ENCODE assay signal across 9 mouse cellular contexts in the genomic region with DNA sequence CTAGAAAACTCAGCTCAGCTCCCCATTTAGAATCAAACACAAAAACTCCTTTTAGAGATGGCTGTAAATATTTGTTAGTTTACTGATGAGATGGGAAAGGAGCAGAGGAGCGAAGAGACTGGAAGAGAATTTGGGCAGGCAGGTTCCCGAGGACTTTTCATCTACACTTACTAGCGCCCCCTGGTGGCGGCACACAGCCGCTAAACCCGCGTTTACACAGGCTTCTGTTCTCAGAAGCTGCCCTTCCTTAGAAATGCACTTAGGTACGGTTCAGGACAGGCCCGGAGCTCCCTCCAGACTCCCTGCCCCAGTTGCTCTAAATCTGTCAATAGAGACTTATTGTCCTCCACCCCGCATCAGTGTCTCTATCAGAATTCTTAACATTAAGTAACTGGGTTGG.
A peak's percentile ranks its signal among the peaks of the same experiment; 100 is the strongest.
DNase-seq lines count a peak whose midpoint lies in the region; ATAC-seq and TF ChIP-seq lines count a peak whose summit lies in the region.
"Had no signal": no experiment of that assay in that cellular context is flagged by ENCODE, and none has a peak within 500 bp of the region (broad histone marks: within the 10 kb centered on the region; RNA-seq: fewer than 3 reads in every experiment).

No protein-coding gene starts in this region.

- H3K79me2 ChIP-seq in MEL (ENCODE audit: control insufficient read depth, insufficient read depth, low read length, poor library complexity): no peaks in the 10 kb centered on the region

- 9% methylated on average over 10 of the region's 10 CpGs for WGBS in forebrain, embryonic 14.5 days
- WGBS in hindbrain, embryonic 11.5 days: 10% methylated on average over 10 of the region's 10 CpGs

- peak; percentile 71 for TF ChIP-seq RAD21 in MEL (IDR thresholded peaks at IDR 0.05; ENCODE audit: low read depth, low read length)

- no peak for ATAC-seq in forebrain, embryonic 14.5 days
- no peak for ATAC-seq in hindbrain, embryonic 11.5 days (ENCODE audit: low FRiP score)
- no peak for ATAC-seq in inflammation-experienced regulatory T-cells, adult 6 months

- H3K4me2 ChIP-seq in forebrain, embryonic 14.5 days (ENCODE audit: low read length): no peak overlapping the region
- H3K4me2 ChIP-seq in hindbrain, embryonic 11.5 days (replicated peaks; ENCODE audit: low read depth, low read length): no peak overlapping the region
- H3K4me2 ChIP-seq: limb, embryonic 12.5 days had no signal

- peak overlapping the region; percentile 40; the same call in 1 of the 2 replicates for H3K9ac ChIP-seq in MEL (ENCODE audit: control insufficient read depth, low read depth, low read length, poor library complexity, severe bottlenecking)
- H3K9ac ChIP-seq in forebrain, embryonic 14.5 days (ENCODE audit: low read length): no peak overlapping the region
- H3K9ac ChIP-seq in hindbrain, embryonic 11.5 days (ENCODE audit: low read depth, low read length): no peak overlapping the region
- H3K9ac ChIP-seq: limb, embryonic 12.5 days had no signal

- no peaks in the 10 kb centered on the region for H3K27me3 ChIP-seq in MEL (ENCODE audit: control insufficient read depth in 1 of 2, insufficient read depth in 2 of 2, low read length in 2 of 2)
- no peaks in the 10 kb centered on the region for H3K27me3 ChIP-seq in forebrain, embryonic 14.5 days (replicated peaks; ENCODE audit: control insufficient read depth, insufficient read depth, low read length)
- H3K27me3 ChIP-seq in hindbrain, embryonic 11.5 days (ENCODE audit: control insufficient read depth, insufficient read depth, low read length): no peaks in the 10 kb centered on the region
- H3K27me3 ChIP-seq: limb, embryonic 12.5 days had no signal

- H3K4me1 ChIP-seq in MEL (ENCODE audit: control insufficient read depth in 1 of 2, insufficient read depth in 2 of 2, low read length in 2 of 2): peaks cover 10 to 14% of the 10 kb centered on the region in 2 experiments; a peak in 3 of 4 replicates
- H3K4me1 ChIP-seq in forebrain, embryonic 14.5 days (ENCODE audit: control insufficient read depth, insufficient read depth, low read length): no peaks in the 10 kb centered on the region
- H3K4me1 ChIP-seq in hindbrain, embryonic 11.5 days (replicated peaks; ENCODE audit: control insufficient read depth, insufficient read depth, low read length): no peaks in the 10 kb centered on the region
- H3K4me1 ChIP-seq: limb, embryonic 12.5 days had no signal

- DNase-seq in MEL (ENCODE audit: low read depth, low spot score): peak; percentile 87
- DNase-seq in c-Kit-negative CD71-positive TER-119-positive erythroid progenitor cells, embryonic 14.5 days (ENCODE audit: low read depth, low spot score): peak; percentile 16
- DNase-seq in forebrain, embryonic 14.5 days (ENCODE audit: low spot score): peak; percentile 88
- DNase-seq in hindbrain, embryonic 11.5 days (ENCODE audit: low spot score): peak; percentile 91
- DNase-seq in layer of hippocampus, postnatal 25 days (ENCODE audit: extremely low spot score in 1 of 2, low spot score in 1 of 2): peak; percentile 79 to 95
- DNase-seq in mesoderm, embryonic 11.5 days (ENCODE audit: low read depth, low spot score): peak; percentile 76
- peak; percentile 95 for DNase-seq in right cerebral cortex, postnatal 4 days

- TF ChIP-seq CTCF in MEL (IDR thresholded peaks at IDR 0.05 in 2 of 3, conservative IDR thresholded peaks at IDR 0.05 in 1 of 3; ENCODE audit: control insufficient read depth in 1 of 3, insufficient read depth in 1 of 3, low read depth in 2 of 3, low read length in 3 of 3, poor library complexity in 1 of 3, severe bottlenecking in 1 of 3): peak; percentile 69 to 92 (median 84); a peak in 5 of 6 replicates

- H3K9me3 ChIP-seq in MEL (replicated peaks; ENCODE audit: insufficient read depth, low read length): no peaks in the 10 kb centered on the region
- H3K9me3 ChIP-seq in forebrain, embryonic 14.5 days (replicated peaks; ENCODE audit: control insufficient read depth, low read length): no peaks in the 10 kb centered on the region
- H3K9me3 ChIP-seq in hindbrain, embryonic 11.5 days (ENCODE audit: control insufficient read depth, low read length): no peaks in the 10 kb centered on the region

- no peak overlapping the region for H3K27ac ChIP-seq in MEL (ENCODE audit: control insufficient read depth, low read depth, low read length)
- H3K27ac ChIP-seq in forebrain, embryonic 14.5 days (ENCODE audit: low read depth, low read length): no peak overlapping the region
- no peak overlapping the region for H3K27ac ChIP-seq in hindbrain, embryonic 11.5 days (ENCODE audit: low read depth, low read length)
- H3K27ac ChIP-seq: limb, embryonic 12.5 days had no signal

- H3K36me3 ChIP-seq in MEL (ENCODE audit: control insufficient read depth in 1 of 2, insufficient read depth in 2 of 2, low read length in 2 of 2): peaks cover 0 to 14% of the 10 kb centered on the region in 2 experiments; a peak in 2 of 4 replicates
- no peaks in the 10 kb centered on the region for H3K36me3 ChIP-seq in forebrain, embryonic 14.5 days (ENCODE audit: control insufficient read depth, insufficient read depth, low read length)
- H3K36me3 ChIP-seq in hindbrain, embryonic 11.5 days (ENCODE audit: control insufficient read depth, insufficient read depth, low read length): no peaks in the 10 kb centered on the region
- H3K36me3 ChIP-seq: limb, embryonic 12.5 days had no signal

- TF ChIP-seq EP300 in MEL (IDR thresholded peaks at IDR 0.05; ENCODE audit: low read depth in 1 of 2, low read length in 2 of 2): no peak

- peak overlapping the region in 1 of 2 experiments; percentile 23; a peak in 1 of 4 replicates for H3K4me3 ChIP-seq in MEL (ENCODE audit: control insufficient read depth in 1 of 2, insufficient read depth in 1 of 2, low read depth in 2 of 2, low read length in 2 of 2)
- H3K4me3 ChIP-seq in forebrain, embryonic 14.5 days (ENCODE audit: low read depth, low read length): no peak overlapping the region
- no peak overlapping the region for H3K4me3 ChIP-seq in hindbrain, embryonic 11.5 days (ENCODE audit: low read depth, low read length)
- H3K4me3 ChIP-seq: limb, embryonic 12.5 days had no signal

- no peak for TF ChIP-seq POLR2A in MEL (IDR thresholded peaks at IDR 0.05; ENCODE audit: control insufficient read depth in 1 of 2, insufficient read depth in 1 of 2, low read depth in 1 of 2, low read length in 2 of 2, poor library complexity in 1 of 2)

TF ChIP-seq in MEL, 35 proteins besides CTCF, POLR2A, EP300 and RAD21:
- TF ChIP-seq ZNF384 (IDR thresholded peaks at IDR 0.05; ENCODE audit: low read depth, low read length) (no peak), UBTF (IDR thresholded peaks at IDR 0.05; ENCODE audit: borderline replicate concordance, insufficient read depth, low read depth, low read length) (no peak), CHD2 (IDR thresholded peaks at IDR 0.05; ENCODE audit: low read length) (no peak), POLR2AphosphoS5 (IDR thresholded peaks at IDR 0.05; ENCODE audit: borderline replicate concordance, low read depth, low read length) (no peak), MAFK (IDR thresholded peaks at IDR 0.05; ENCODE audit: borderline replicate concordance, low read depth, low read length) (no peak), HCFC1 (IDR thresholded peaks at IDR 0.05; ENCODE audit: low read depth, low read length) (no peak), SMC3 (IDR thresholded peaks at IDR 0.05; ENCODE audit: low read depth, low read length) (peak; percentile 93), BHLHE40 (IDR thresholded peaks at IDR 0.05; ENCODE audit: borderline replicate concordance, low read depth, low read length) (no peak), MXI1 (IDR thresholded peaks at IDR 0.05; ENCODE audit: low read depth, low read length) (no peak), ELF1 (IDR thresholded peaks at IDR 0.05; ENCODE audit: low read depth, low read length) (no peak), TBP (IDR thresholded peaks at IDR 0.05; ENCODE audit: low read depth, low read length) (no peak), MAX (IDR thresholded peaks at IDR 0.05; ENCODE audit: low read length) (no peak), ETS1 (IDR thresholded peaks at IDR 0.05; ENCODE audit: low read depth, low read length) (no peak), ZC3H11A (IDR thresholded peaks at IDR 0.05; ENCODE audit: low read depth, low read length) (peak; percentile 81)

Comparison
In these comparisons a context has a peak if more than half of its experiments do, and no peak if none do; other contexts are left out.
1. DNase-seq: peak in every context shown above with its lines; median percentile 95 in right cerebral cortex, postnatal 4 days; 91 in hindbrain, embryonic 11.5 days; 88 in forebrain, embryonic 14.5 days; 87 in MEL; 87 in layer of hippocampus, postnatal 25 days; 76 in mesoderm, embryonic 11.5 days; 16 in c-Kit-negative CD71-positive TER-119-positive erythroid progenitor cells, embryonic 14.5 days.